Mouse (Mus musculus) C2C12 (cell line): ENCODE results near the gene Slc25a17.
A peak's percentile ranks its signal among the peaks of the same experiment; 100 is the strongest.

Experiments used
- CTCF ChIP-seq: IDR thresholded peaks from one replicate; pipeline ENCODE4 v1.5.1; 2011; ENCODE audit not compliant: control insufficient read depth, insufficient read depth, insufficient read length
- MAX ChIP-seq: IDR thresholded peaks from one replicate; pipeline ENCODE4 v1.6.1; 2011; ENCODE audit warnings: mild to moderate bottlenecking, control low read depth
- USF1 ChIP-seq: IDR thresholded peaks from one replicate; pipeline ENCODE4 v1.6.1; 2011; ENCODE audit warnings: low read depth, mild to moderate bottlenecking, control low read depth, moderate library complexity

DNA sequence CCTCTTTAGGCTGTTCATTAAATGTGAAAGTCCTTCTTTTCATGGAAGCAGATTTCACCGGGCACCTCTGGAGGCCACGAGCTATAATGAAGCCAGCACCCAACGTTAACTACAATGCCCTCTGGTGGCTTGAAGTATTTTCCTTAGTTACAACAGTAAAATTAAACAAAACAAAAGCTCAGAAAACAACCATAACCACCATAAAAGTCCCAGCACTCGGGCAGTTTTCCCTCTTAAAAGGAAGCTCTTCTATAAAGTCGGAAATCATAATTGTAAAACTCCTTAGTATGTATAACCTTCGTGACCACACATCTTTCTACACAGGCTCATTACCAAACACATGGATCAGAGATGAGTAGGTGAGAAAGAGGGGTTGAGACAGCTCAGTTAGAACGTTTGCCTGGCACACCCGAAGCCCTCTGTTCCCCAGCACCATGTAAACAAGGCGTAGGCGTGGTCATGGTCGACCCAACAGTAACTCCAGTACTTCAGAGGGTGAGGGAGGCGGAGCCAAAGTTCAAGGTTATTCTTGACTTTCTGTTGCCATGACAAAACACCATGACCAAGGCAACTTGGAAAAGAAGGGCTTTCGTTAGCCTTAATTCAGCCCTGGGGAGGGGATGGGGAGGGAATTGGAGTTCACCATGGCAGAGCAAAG is 58.3 kb downstream of the Slc25a17 start:
- TF ChIP-seq CTCF (peak; percentile 4), MAX (no peak), USF1 (no peak)
